ENCODE assay signal across 10 mouse cellular contexts in genomic region chr11:109706055-109706412, GRCm38 (mm10). TPM values are rescaled to one million over a fixed set of nuclear protein-coding genes. Genes with fewer than 3 reads are reported as not detected.
A peak's percentile ranks its signal among the peaks of the same experiment; 100 is the strongest.
DNase-seq lines count a peak whose midpoint lies in the region; ATAC-seq and TF ChIP-seq lines count a peak whose summit lies in the region.
"Had no signal": no experiment of that assay in that cellular context is flagged by ENCODE, and none has a peak within 500 bp of the region (broad histone marks: within the 10 kb centered on the region; RNA-seq: fewer than 3 reads in every experiment).

No protein-coding gene starts in this region.

- H3K36me3 ChIP-seq in kidney, embryonic 16.5 days (ENCODE audit: insufficient read depth, low read length) = no peaks in the 10 kb centered on the region
- no peaks in the 10 kb centered on the region for H3K36me3 ChIP-seq in heart, embryonic 15.5 days
- H3K36me3 ChIP-seq in liver, embryonic 15.5 days (replicated peaks) = no peaks in the 10 kb centered on the region
- H3K36me3 ChIP-seq in stomach, postnatal 0 days (ENCODE audit: control insufficient read depth, insufficient read depth, low read length) = no peaks in the 10 kb centered on the region
- no peaks in the 10 kb centered on the region for H3K36me3 ChIP-seq in midbrain, postnatal 0 days (ENCODE audit: insufficient read depth, low read length)
- no peaks in the 10 kb centered on the region for H3K36me3 ChIP-seq in forebrain, embryonic 14.5 days (ENCODE audit: control insufficient read depth, insufficient read depth, low read length)
- H3K36me3 ChIP-seq: forebrain, embryonic 12.5 days had no signal

- DNase-seq in kidney, postnatal 14 days = peak; percentile 38
- no peak for DNase-seq in stomach, postnatal 0 days (ENCODE audit: low spot score)
- no peak for DNase-seq in midbrain, postnatal 0 days (ENCODE audit: low spot score)
- no peak for DNase-seq in forebrain, embryonic 14.5 days (ENCODE audit: low spot score)
- DNase-seq: thymus, adult 2 months had no signal

- TF ChIP-seq EP300 in stomach, postnatal 0 days (optimal IDR thresholded peaks at IDR 0.05) = no peak

- no peaks in the 10 kb centered on the region for H3K27me3 ChIP-seq in kidney, embryonic 16.5 days (ENCODE audit: insufficient read depth, low read length)
- H3K27me3 ChIP-seq in heart, embryonic 15.5 days = no peaks in the 10 kb centered on the region
- H3K27me3 ChIP-seq in liver, embryonic 15.5 days = no peaks in the 10 kb centered on the region
- H3K27me3 ChIP-seq in stomach, postnatal 0 days (ENCODE audit: control insufficient read depth, insufficient read depth, low read length) = no peaks in the 10 kb centered on the region
- H3K27me3 ChIP-seq in midbrain, postnatal 0 days (ENCODE audit: insufficient read depth, low read length) = no peaks in the 10 kb centered on the region
- no peaks in the 10 kb centered on the region for H3K27me3 ChIP-seq in forebrain, embryonic 14.5 days (replicated peaks; ENCODE audit: control insufficient read depth, insufficient read depth, low read length)
- H3K27me3 ChIP-seq: forebrain, embryonic 12.5 days had no signal

- TF ChIP-seq CTCF in stomach, postnatal 0 days (IDR thresholded peaks at IDR 0.05; ENCODE audit: low read depth) = no peak
- TF ChIP-seq CTCF in midbrain, postnatal 0 days (IDR thresholded peaks at IDR 0.05) = no peak

- peaks cover 23% of the 10 kb centered on the region for H3K4me1 ChIP-seq in kidney, embryonic 16.5 days (ENCODE audit: insufficient read depth, low read length)
- H3K4me1 ChIP-seq in heart, embryonic 15.5 days (replicated peaks) = peaks cover 19% of the 10 kb centered on the region
- peaks cover 21% of the 10 kb centered on the region for H3K4me1 ChIP-seq in liver, embryonic 15.5 days (replicated peaks)
- H3K4me1 ChIP-seq in stomach, postnatal 0 days (replicated peaks; ENCODE audit: control insufficient read depth, insufficient read depth) = no peaks in the 10 kb centered on the region
- no peaks in the 10 kb centered on the region for H3K4me1 ChIP-seq in midbrain, postnatal 0 days (ENCODE audit: insufficient read depth, low read length)
- H3K4me1 ChIP-seq in forebrain, embryonic 14.5 days (ENCODE audit: control insufficient read depth, insufficient read depth, low read length) = 0 out of 2 replicates have a peak, but pooled peaks cover 3% of the 10 kb centered on the region
- H3K4me1 ChIP-seq: forebrain, embryonic 12.5 days had no signal

- H3K9me3 ChIP-seq in kidney, embryonic 16.5 days (ENCODE audit: low read length) = no peaks in the 10 kb centered on the region
- H3K9me3 ChIP-seq in heart, embryonic 15.5 days (replicated peaks) = no peaks in the 10 kb centered on the region
- H3K9me3 ChIP-seq in liver, embryonic 15.5 days (replicated peaks) = no peaks in the 10 kb centered on the region
- H3K9me3 ChIP-seq in stomach, postnatal 0 days (ENCODE audit: control insufficient read depth, low read length) = no peaks in the 10 kb centered on the region
- H3K9me3 ChIP-seq in midbrain, postnatal 0 days (ENCODE audit: low read length) = no peaks in the 10 kb centered on the region
- H3K9me3 ChIP-seq in forebrain, embryonic 14.5 days (replicated peaks; ENCODE audit: control insufficient read depth, low read length) = no peaks in the 10 kb centered on the region
- H3K9me3 ChIP-seq: forebrain, embryonic 12.5 days had no signal

- no peak overlapping the region for H3K27ac ChIP-seq in kidney, embryonic 16.5 days (ENCODE audit: low read length)
- peak overlapping the region; percentile 57 for H3K27ac ChIP-seq in heart, embryonic 15.5 days
- peak overlapping the region; percentile 73; the same call in 1 of the 2 replicates for H3K27ac ChIP-seq in liver, embryonic 15.5 days (replicated peaks)
- H3K27ac ChIP-seq in stomach, postnatal 0 days (replicated peaks) = no peak overlapping the region
- H3K27ac ChIP-seq in midbrain, postnatal 0 days (ENCODE audit: low read depth, low read length) = no peak overlapping the region
- no peak overlapping the region for H3K27ac ChIP-seq in forebrain, embryonic 14.5 days (ENCODE audit: low read depth, low read length)
- H3K27ac ChIP-seq: forebrain, embryonic 12.5 days had no signal

- H3K4me3 ChIP-seq in kidney, embryonic 16.5 days (ENCODE audit: low read length) = no peak overlapping the region
- H3K4me3 ChIP-seq in heart, embryonic 15.5 days = 0 out of 2 replicates have a peak overlapping the region, but pooled peaks have one; percentile 9
- H3K4me3 ChIP-seq in liver, embryonic 15.5 days (replicated peaks) = no peak overlapping the region
- H3K4me3 ChIP-seq in stomach, postnatal 0 days (ENCODE audit: low read depth, low read length) = no peak overlapping the region
- H3K4me3 ChIP-seq in midbrain, postnatal 0 days (ENCODE audit: low read depth, low read length) = no peak overlapping the region
- no peak overlapping the region for H3K4me3 ChIP-seq in forebrain, embryonic 14.5 days (ENCODE audit: low read depth, low read length)
- H3K4me3 ChIP-seq: forebrain, embryonic 12.5 days had no signal

- no peak overlapping the region for H3K9ac ChIP-seq in kidney, embryonic 16.5 days (replicated peaks; ENCODE audit: low read length)
- H3K9ac ChIP-seq in heart, embryonic 15.5 days = no peak overlapping the region
- H3K9ac ChIP-seq in liver, embryonic 15.5 days = no peak overlapping the region
- H3K9ac ChIP-seq in stomach, postnatal 0 days (ENCODE audit: low read length) = no peak overlapping the region
- no peak overlapping the region for H3K9ac ChIP-seq in midbrain, postnatal 0 days (replicated peaks; ENCODE audit: low read length, poor library complexity, severe bottlenecking)
- no peak overlapping the region for H3K9ac ChIP-seq in forebrain, embryonic 14.5 days (ENCODE audit: low read length)
- H3K9ac ChIP-seq: forebrain, embryonic 12.5 days had no signal

- WGBS in kidney, embryonic 16.5 days = 72% methylated on average over 9 of the region's 9 CpGs
- WGBS in heart, embryonic 15.5 days = 19% methylated on average over 9 of the region's 9 CpGs
- WGBS in liver, embryonic 15.5 days (ENCODE audit: insufficient replicate concordance) = 46% methylated on average over 9 of the region's 9 CpGs
- 45% methylated on average over 9 of the region's 9 CpGs for WGBS in stomach, postnatal 0 days
- 78% methylated on average over 9 of the region's 9 CpGs for WGBS in midbrain, postnatal 0 days
- WGBS in forebrain, embryonic 14.5 days = 80% methylated on average over 9 of the region's 9 CpGs

- no peak overlapping the region for H3K4me2 ChIP-seq in kidney, embryonic 16.5 days (replicated peaks; ENCODE audit: low read depth, low read length)
- peak overlapping the region; percentile 47 for H3K4me2 ChIP-seq in heart, embryonic 15.5 days
- H3K4me2 ChIP-seq in liver, embryonic 15.5 days = peak overlapping the region; percentile 35; the same call in 1 of the 2 replicates
- H3K4me2 ChIP-seq in stomach, postnatal 0 days (replicated peaks; ENCODE audit: low read depth) = peak overlapping the region; percentile 14; the same call in 1 of the 2 replicates
- H3K4me2 ChIP-seq in midbrain, postnatal 0 days (ENCODE audit: low read depth, low read length, poor library complexity, severe bottlenecking) = no peak overlapping the region
- no peak overlapping the region for H3K4me2 ChIP-seq in forebrain, embryonic 14.5 days (ENCODE audit: low read length)
- H3K4me2 ChIP-seq: forebrain, embryonic 12.5 days had no signal

- ATAC-seq in kidney, embryonic 16.5 days (ENCODE audit: low FRiP score, low TSS enrichment) = no peak
- peak; percentile 64; the same call in 1 of the 2 replicates for ATAC-seq in heart, embryonic 15.5 days (replicated peaks; ENCODE audit: insufficient number of reproducible peaks, insufficient read depth, low FRiP score, low read depth)
- ATAC-seq in liver, embryonic 15.5 days (ENCODE audit: insufficient read depth) = peak; percentile 85
- ATAC-seq in stomach, postnatal 0 days (ENCODE audit: low FRiP score, low TSS enrichment) = no peak
- ATAC-seq in midbrain, postnatal 0 days (ENCODE audit: low FRiP score) = no peak
- ATAC-seq in cerebellum, adult (ENCODE audit: insufficient number of reproducible peaks, low FRiP score, low TSS enrichment) = no peak
- ATAC-seq in forebrain, embryonic 14.5 days = no peak

RNA-seq across cellular contexts. Expression of gene Fam20a, which starts 16.0 kb away (rescaled TPM):
- polyA plus RNA-seq in kidney, embryonic 16.5 days (2015; fragmentation: Nextera tagmentation; extraction: Ambion mirVana) = 2.9 TPM in 2 replicates
- 3.7 and 4.0 TPM in 2 replicates for polyA plus RNA-seq in heart, embryonic 15.5 days (2015; fragmentation: Nextera tagmentation; extraction: Ambion mirVana)
- 6.7 and 8.6 TPM in 2 replicates for polyA plus RNA-seq in liver, embryonic 15.5 days (2015; fragmentation: Nextera tagmentation; extraction: Ambion mirVana)
- 3.9 and 4.8 TPM in 2 replicates for polyA plus RNA-seq in stomach, postnatal 0 days (2015; fragmentation: Nextera tagmentation; extraction: Ambion mirVana)
- 8.9 and 10.4 TPM in 2 replicates for total RNA-seq in midbrain, postnatal 0 days (2014; rRNA removed)
- 5.9 and 6.1 TPM in 2 replicates for polyA plus RNA-seq in midbrain, postnatal 0 days (2015; fragmentation: Nextera tagmentation; extraction: Ambion mirVana)
- polyA plus RNA-seq in forebrain, embryonic 14.5 days (2014; fragmentation: Nextera tagmentation; extraction: Ambion mirVana) = 1.7 and 2.3 TPM in 2 replicates

RNA-seq across cellular contexts. Expression of gene Prkar1a, which starts 56.8 kb away (rescaled TPM):
- 375 and 395 TPM in 2 replicates for polyA plus RNA-seq in kidney, embryonic 16.5 days (2015; fragmentation: Nextera tagmentation; extraction: Ambion mirVana)
- 426 and 427 TPM in 2 replicates for polyA plus RNA-seq in heart, embryonic 15.5 days (2015; fragmentation: Nextera tagmentation; extraction: Ambion mirVana)
- polyA plus RNA-seq in liver, embryonic 15.5 days (2015; fragmentation: Nextera tagmentation; extraction: Ambion mirVana) = 108 and 113 TPM in 2 replicates
- 176 and 177 TPM in 2 replicates for polyA plus RNA-seq in stomach, postnatal 0 days (2015; fragmentation: Nextera tagmentation; extraction: Ambion mirVana)
- 231 and 289 TPM in 2 replicates for total RNA-seq in midbrain, postnatal 0 days (2014; rRNA removed)
- polyA plus RNA-seq in midbrain, postnatal 0 days (2015; fragmentation: Nextera tagmentation; extraction: Ambion mirVana) = 467 and 473 TPM in 2 replicates
- polyA plus RNA-seq in forebrain, embryonic 14.5 days (2014; fragmentation: Nextera tagmentation; extraction: Ambion mirVana) = 504 and 551 TPM in 2 replicates

Comparison
In these comparisons a context has a peak if more than half of its experiments do, and no peak if none do; other contexts are left out.
1. ATAC-seq: peak in heart, embryonic 15.5 days (single experiment) and liver, embryonic 15.5 days (single experiment); none in kidney, embryonic 16.5 days (single experiment), stomach, postnatal 0 days (single experiment), midbrain, postnatal 0 days (single experiment), cerebellum, adult (single experiment) and forebrain, embryonic 14.5 days (single experiment).
2. H3K27ac ChIP-seq: peak in heart, embryonic 15.5 days (single experiment) and liver, embryonic 15.5 days (single experiment); none in kidney, embryonic 16.5 days (single experiment), stomach, postnatal 0 days (single experiment), midbrain, postnatal 0 days (single experiment) and forebrain, embryonic 14.5 days (single experiment).
3. H3K4me2 ChIP-seq: peak in heart, embryonic 15.5 days (single experiment), liver, embryonic 15.5 days (single experiment) and stomach, postnatal 0 days (single experiment); none in kidney, embryonic 16.5 days (single experiment), midbrain, postnatal 0 days (single experiment) and forebrain, embryonic 14.5 days (single experiment).